Mouse (Mus musculus): ENCODE measurements around the gene D130043K22Rik.
A peak's percentile ranks its signal among the peaks of the same experiment; 100 is the strongest.

D130043K22Rik gene

DNA sequence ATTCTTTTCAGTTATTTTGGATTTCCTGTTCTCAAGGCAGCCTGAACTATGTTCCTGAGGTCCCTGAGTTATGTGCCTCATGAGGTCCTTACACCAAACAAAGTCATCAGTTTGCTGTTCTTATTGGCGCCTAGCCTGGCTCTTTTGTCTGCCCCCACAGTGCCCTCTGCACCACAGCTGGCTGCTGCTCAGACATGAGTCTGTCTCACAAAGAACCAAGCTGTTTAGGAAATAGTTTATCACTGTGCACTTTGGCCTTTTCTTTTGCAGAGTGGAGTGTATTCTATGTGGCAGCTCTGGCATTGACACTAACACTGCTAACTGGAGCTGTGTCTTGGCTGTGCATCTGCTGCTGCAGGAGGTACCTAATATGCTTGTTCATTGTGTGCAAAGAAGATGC, 44.6 kb downstream of the D130043K22Rik start:
- ATAC-seq (ENCODE audit: insufficient number of reproducible peaks, low FRiP score, low TSS enrichment): no peak

DNA sequence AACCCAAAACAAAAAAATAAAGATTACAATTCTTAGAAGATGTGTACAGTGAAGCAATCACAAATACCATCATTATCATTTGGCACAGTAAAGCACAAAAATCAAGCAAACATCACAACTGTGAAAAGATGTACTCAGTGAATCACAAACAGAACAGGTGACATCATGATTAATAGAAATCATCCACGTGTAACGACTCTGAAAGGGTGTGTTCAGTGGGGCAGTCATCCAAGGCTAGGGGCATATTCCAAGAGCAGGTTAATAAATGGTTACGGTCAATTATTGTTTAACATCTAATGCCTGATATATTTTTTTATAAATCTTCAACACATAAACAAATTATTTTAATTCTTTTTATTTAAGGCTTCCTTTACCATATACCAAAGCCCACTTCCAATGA, 47.6 kb downstream of the D130043K22Rik start:
- ATAC-seq (ENCODE audit: insufficient number of reproducible peaks, low FRiP score, low TSS enrichment): no peak

- ATAC-seq (ENCODE audit: insufficient number of reproducible peaks, low FRiP score, low TSS enrichment): no peak
Observed at GRCm38 (mm10) chr13:24893880-24894279, 48.9 kb downstream of the D130043K22Rik start.

DNA sequence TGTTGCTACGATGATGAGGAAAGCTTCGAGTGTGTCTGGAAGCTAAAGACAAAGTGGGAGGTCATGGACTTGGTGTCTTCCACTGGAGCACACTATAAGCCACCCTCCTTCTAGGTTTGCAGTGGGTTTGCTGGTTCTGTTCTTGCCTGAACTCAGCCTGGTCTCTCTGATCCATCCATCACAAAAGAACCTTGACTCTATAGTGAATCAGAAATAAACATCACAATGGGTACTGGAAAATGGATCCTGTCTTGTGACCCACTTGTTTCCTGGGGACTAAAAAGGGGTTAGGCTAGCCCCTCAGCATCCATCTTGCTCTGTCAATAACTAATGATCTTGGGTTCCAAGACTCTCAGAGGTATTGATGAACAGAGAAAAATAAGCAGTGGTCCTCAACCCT, 57.0 kb downstream of the D130043K22Rik start:
- no peak for ATAC-seq (ENCODE audit: insufficient number of reproducible peaks, low FRiP score, low TSS enrichment)

- no peak for ATAC-seq (ENCODE audit: insufficient number of reproducible peaks, low FRiP score, low TSS enrichment)
Observed at GRCm38 (mm10) chr13:24903412-24903811, 58.5 kb downstream of the D130043K22Rik start.

DNA sequence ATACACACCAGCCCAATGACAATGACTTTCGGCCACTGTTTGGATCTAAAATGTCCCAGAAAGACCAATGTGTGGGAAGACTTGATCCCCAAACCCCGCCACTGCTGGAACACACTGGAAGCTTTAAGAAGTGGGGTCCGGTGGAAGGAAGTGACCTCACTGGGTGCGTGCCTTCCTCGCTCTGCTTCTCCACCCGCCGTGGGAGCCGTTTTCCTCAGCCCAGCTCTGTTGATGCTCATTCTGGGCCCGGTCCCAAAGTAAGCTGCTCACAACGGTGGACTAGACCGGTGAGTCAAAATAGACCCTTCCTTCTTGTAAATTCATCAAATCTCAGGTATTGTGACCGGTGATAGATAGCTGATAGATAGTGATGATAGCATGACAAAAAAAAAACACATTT, 60.5 kb downstream of the D130043K22Rik start:
- ATAC-seq (ENCODE audit: insufficient number of reproducible peaks, low FRiP score, low TSS enrichment): no peak

GRCm38 (mm10) chr13:24906831-24907570, 62.1 kb downstream of the D130043K22Rik start:
- ATAC-seq (ENCODE audit: insufficient number of reproducible peaks, low FRiP score, low TSS enrichment): no peak

- no peak for ATAC-seq (ENCODE audit: insufficient number of reproducible peaks, low FRiP score, low TSS enrichment)
Observed at GRCm38 (mm10) chr13:24909112-24909511, 64.2 kb downstream of the D130043K22Rik start.

- no peak for ATAC-seq (ENCODE audit: insufficient number of reproducible peaks, low FRiP score, low TSS enrichment)
Observed at GRCm38 (mm10) chr13:24913576-24913975, 68.6 kb downstream of the D130043K22Rik start.

DNA sequence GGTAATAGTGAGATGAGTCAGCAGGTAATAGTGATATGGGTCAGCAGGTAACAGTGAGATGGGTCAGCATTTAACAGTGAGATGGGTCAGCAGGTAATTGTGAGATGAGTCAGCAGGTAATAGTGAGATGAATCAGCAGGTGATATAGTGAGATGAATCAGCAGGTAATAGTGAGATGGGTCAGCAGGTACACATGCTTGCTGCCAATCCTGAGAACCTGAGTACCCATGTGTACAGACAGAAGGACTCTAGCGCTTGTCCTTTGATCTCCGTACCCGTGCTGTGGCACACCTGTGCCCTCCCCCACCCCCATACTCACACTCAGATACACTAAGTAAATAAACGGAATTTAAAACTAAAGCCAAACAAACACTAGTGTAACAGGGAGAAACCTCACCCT, 70.0 kb downstream of the D130043K22Rik start:
- no peak for ATAC-seq (ENCODE audit: insufficient number of reproducible peaks, low FRiP score, low TSS enrichment)

DNA sequence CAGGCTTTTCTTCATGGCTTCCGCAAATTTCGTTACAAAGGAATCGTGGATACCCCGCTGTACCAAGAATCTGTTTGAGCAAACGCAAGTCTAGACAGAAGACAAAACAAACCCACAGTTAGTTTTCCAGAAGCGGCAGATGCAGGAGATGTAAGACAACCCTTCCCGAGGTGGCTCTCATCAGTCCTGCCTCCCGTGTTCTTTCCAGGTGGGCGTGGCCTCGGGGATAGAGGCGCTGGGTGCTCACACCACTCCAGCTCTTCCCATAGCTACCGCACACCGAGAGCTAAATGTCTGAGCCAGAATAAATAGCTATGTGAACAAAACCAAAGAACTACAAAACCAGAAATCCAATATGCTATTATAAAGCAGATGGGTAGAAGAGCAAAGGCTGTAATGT, 70.9 kb downstream of the D130043K22Rik start:
- no peak for ATAC-seq (ENCODE audit: insufficient number of reproducible peaks, low FRiP score, low TSS enrichment)

GRCm38 (mm10) chr13:24920333-24920977, 75.5 kb downstream of the D130043K22Rik start:
- ATAC-seq (ENCODE audit: insufficient number of reproducible peaks, low FRiP score, low TSS enrichment): peak; percentile 69

- no peak for ATAC-seq (ENCODE audit: insufficient number of reproducible peaks, low FRiP score, low TSS enrichment)
Observed at GRCm38 (mm10) chr13:24921281-24921680, 76.3 kb downstream of the D130043K22Rik start.

- no peak for ATAC-seq (ENCODE audit: insufficient number of reproducible peaks, low FRiP score, low TSS enrichment)
Observed at GRCm38 (mm10) chr13:24923991-24924390, 79.1 kb downstream of the D130043K22Rik start.

- no peak for ATAC-seq (ENCODE audit: insufficient number of reproducible peaks, low FRiP score, low TSS enrichment)
Observed at GRCm38 (mm10) chr13:24930591-24930990, 85.7 kb downstream of the D130043K22Rik start.

DNA sequence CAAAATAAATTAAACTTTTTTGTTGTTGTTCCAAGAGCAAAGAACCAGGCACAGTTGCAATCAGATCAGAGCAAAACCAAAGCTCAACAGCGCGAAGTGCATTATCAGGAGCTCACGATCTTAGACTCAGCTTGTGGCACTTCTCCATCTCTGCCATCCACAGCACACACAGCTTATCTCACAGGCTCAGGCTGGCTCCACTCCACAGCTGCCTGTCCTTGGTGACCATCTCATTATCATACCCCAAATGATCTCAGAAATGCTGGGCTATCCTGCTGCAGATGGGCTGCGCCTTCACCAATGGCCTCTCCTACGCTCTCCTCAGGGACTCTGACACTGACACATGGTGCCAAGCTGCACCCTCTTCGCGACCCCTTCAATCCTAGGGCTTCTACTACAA, 88.3 kb downstream of the D130043K22Rik start:
- no peak for ATAC-seq (ENCODE audit: insufficient number of reproducible peaks, low FRiP score, low TSS enrichment)

- ATAC-seq (ENCODE audit: insufficient number of reproducible peaks, low FRiP score, low TSS enrichment): 0 out of 2 replicates have a peak, but pooled peaks have one; percentile 11
Observed at GRCm38 (mm10) chr13:24936772-24937107, 91.8 kb downstream of the D130043K22Rik start.

DNA sequence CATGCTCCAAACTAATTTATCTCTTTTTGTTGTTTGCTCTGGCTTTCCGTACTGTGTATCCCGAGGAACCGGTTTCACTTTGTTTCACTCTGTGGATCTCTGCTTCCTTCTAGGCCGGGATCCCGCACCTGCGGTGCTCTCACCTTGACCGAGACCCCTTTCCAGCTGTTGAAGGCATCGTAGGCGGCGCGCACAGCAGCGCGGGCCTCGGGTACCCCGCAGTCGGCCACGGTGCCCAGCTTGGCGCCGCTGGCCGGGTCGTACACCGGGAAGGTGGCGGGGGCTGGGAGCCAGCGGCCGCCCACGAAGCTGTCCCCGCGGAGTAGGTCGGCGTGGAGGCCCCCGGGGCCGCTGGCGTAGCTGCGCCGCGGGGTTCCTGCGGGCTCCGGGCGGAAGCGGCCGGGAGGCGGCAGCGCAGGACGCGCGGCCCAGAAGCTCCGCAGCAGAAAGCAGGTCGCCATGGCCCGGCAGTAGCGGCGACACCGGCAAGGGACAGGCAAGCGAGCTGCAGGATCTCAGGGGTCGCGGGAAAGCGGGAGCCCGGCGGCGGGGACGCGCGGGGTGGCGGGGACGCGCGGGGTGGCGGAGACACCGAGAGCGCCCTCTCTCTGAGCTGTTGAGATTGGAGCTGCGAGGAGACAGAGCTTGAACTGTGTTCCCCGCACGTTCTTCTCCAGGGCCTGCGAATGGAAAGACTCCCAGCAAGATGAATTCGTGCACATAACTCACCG, 92.3 kb downstream of the D130043K22Rik start, which contains the start of gene Aldh5a1:
TSS of gene Aldh5a1 (minus strand) at position 554 of the 731 bp plus-strand sequence.
- ATAC-seq (ENCODE audit: insufficient number of reproducible peaks, low FRiP score, low TSS enrichment): peak; percentile 79

GRCm38 (mm10) chr13:24937839-24938166, 92.9 kb downstream of the D130043K22Rik start:
- ATAC-seq (ENCODE audit: insufficient number of reproducible peaks, low FRiP score, low TSS enrichment): peak; percentile 23

DNA sequence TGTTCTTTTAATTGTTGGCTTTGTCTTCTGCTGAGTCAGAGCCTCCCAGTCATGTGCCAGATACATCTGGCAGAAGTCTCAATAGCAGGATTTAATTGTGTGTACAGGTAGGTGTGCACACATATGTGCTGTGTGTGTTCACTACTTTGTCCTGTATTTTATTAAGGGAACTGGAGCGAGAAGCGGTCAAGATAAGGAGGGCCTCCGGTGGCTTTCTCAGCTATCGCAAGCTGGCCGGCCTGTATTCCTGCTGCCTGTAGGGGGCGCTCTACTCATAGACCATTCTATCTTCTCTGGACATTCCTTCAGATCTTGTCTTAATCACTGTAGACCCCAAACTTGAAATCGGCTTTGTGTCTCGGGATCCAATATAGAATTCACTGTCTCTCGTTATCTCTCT, 93.7 kb downstream of the D130043K22Rik start:
- ATAC-seq (ENCODE audit: insufficient number of reproducible peaks, low FRiP score, low TSS enrichment): peak; percentile 23; the same call in 1 of the 2 replicates

DNA sequence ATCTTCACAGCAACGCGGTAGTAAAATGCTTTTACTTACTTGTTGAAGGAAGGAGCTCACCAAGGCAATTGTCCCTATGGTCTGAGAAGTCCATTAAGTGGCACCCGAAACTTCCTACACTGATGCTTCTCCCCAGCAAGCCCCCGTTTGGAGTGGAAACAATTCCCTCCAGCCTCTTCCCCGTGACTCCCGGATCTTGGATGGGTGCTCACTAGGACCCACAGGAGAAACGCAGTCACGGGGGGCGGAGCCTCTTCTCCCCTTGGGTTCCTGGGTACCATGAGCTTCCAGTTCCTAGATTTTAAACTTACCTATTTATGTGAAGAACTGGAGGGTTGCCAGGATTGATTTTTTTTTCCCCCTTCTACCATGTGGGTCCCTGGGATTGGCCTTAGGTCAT, 94.5 kb downstream of the D130043K22Rik start:
- no peak for ATAC-seq (ENCODE audit: insufficient number of reproducible peaks, low FRiP score, low TSS enrichment)

Data from cerebellum, adult (tissue).